Mouse (Mus musculus) lung, postnatal 4 days (tissue): Measurements from ENCODE around the gene Rag2.

ENCODE experiments used
- DNase-seq, 2 experiments: peaks; one replicate each; pipeline ENCODE4 v3.0.0; 2021

Gene Rag2

DNA sequence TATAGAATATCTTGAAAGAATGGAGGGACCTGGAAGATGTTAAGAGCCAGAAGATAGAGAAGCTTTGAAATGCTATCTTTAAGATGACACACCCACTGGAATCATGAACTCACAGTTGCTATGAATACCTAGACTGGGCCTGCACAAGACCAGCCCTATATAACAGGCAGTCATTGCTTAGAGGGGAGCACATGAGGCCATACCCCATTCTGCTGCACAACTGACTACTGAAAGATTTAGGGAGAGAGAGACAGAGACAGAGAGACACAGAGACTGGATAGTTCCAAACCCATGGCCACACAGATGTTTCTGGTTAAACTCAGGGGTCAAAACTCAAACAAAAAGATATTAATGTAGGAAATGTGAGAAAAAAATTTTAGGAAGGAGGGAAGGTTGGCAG is 2.7 kb downstream of the Rag2 start:
- DNase-seq, result no peak

DNA sequence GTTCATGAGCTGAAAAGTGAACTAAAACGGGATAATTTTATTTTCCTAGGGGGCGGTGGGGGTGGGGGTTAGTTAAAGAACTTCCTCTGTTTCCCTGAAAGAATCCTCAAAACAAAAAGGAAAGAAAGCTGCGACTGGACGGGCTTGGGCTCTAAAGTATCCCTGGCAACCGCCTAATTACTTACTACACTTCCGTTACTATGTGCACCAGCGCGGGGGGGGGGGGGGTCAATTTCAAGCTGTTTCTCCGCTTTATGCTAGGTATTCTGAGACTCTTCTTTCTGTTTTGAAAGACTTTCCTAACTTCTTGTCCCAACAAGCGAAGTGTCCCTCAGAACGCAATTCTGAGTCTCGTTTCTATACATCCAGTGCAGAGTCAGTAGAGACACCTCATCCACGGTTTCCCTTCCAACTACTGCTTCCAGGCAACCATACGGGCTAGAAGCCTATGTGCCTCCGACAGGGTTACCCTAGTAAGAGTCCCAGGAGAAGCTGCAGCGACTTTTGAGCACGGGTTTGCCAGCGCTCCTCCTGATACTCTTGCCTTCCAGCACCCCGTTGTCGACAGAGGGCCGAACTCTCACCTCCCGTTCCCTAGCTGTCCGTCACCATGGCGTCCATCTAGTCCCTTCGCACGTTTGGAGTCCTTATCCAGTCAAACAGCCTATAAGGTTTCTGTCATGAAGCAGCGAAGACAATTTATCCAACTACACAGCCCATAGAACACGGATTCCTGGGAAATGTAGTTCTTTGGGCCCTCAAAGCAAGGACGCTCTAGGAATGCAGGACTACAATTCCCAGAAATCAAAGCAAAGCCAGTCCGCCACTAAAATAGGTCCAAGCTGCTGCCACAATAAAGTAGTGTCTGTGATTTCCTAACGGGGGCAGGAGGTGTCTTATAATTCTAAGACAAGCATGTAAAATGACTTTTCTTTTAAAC is 4.0 kb downstream of the Rag2 start:
- peak; percentile 79 to 86 for DNase-seq

DNA sequence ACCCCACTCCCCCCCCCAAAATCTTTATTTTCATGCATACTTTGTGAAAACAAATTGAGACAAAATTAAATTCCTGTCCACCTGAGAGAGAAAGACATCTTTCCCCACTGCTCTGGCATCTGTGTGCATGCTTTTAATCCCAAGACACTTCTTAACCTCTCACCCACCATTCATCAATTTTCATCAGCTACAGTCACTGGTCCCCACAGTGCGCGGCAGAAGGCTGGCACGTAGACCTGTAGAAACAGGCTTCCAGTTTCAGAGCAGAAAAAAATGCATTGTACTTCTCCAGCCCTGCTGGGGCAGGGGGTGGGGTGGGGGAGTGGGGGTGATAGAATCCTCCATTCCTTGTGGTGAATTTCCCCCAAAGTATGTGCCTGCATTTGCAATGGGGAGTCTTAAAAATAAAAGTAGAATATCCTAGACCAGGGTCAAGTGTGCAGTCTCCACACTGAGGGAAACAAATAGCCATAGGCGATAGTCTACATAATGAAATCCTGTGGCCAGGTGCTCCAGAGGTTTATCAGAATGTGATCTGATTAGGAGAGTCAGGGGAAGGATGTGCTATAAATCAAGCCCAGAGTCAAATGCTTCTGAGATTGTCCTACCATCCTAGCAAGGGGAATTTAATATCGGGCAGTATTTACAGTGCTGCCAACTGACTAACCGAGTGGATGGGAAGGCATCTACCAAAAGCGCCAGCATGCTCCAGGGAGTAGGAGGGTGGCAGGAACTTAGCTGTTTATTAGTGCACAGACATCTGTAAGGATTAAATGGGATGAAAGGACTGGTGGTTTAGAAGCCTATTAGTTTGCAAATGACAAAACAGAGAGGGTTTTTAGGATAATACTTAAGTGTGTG is 14.7 kb downstream of the Rag2 start:
- DNase-seq, result no peak

DNA sequence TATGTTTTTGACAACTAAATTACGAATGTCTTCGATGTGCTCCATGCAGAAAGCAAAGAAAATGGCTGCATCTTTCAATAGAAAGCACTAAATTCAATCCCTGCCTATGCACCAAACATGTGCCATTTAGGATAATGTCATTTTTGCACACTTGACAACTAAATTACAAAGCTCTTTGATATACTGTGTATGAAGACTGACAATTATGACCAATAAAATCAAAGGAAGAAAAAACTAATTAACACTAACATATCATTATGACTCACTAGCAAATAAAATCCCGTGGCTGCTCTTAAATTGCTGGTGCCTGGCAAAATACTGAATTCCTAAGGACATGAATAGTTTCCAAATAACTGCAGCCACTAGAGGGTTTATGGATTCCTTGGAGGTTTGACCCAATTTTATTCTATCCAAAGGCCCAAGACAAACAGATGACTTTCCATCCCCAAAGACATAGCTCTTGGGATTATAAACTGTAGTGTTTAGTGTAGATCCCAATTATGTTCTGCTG is 15.4 kb downstream of the Rag2 start:
- no peak for DNase-seq

DNA sequence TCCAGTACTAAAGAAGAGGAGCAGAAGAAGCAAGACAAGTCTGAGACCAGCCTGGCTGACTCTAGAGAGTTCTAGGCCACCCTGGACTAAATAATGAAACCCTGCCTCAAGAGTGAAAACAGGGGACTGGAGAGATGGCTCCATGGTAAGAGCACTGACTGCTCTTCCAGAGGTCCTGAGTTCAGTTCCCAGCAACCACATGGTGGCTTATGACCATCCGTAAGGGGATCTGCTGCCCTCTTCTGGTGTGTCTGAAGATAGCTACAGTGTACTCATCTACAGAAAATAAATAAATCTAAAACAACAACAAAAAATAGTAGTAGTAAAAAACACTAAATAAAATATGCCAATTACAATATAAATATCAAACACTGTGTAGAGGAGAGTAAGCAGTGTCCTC is 21.3 kb downstream of the Rag2 start:
- DNase-seq, result no peak

DNA sequence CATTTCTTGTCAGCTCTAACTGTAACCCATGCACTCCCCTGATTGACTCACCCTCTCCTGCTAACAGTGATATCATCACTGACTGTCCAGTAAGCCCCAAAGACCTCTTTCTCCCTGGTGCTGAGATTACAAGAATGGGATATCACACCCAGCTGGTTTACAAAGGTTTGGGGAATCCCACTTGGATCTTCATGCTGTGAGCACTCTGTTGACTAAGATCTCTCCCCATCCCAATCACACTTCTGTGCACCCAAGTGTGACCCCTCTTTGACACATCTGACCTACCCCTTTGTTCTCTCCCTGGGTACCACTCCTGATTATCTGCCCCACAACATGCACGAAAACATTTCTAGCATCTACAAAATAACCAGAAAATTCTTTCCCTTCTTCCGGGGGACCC is 23.8 kb downstream of the Rag2 start:
- DNase-seq, result no peak

DNA sequence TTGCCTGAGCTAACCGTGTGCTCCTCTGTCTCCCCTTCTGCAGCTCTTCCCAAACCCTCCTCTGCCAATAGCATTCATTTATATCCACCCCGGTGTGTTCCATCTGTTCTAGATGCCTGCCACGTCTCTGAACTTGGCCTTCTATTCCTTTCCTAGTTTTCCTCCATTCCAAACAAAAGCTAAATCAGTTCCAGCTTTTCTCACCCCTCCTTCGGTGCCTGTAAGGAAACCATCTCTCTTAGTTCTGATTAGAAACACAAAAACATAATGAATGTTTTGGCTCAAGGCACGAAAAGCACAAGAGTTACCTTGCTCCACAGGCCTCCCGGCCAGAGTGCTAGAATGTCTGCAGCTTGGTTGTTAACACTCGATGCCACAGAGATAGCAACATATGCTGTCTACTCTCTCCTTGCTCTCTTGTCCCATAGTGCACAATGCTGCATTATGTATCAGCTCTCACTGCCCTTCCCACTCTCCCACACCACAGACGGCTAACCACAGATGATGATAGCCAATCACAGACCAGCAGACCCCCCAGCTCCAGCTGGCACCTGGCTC is 24.7 kb downstream of the Rag2 start, which contains the start of the genes Rag1 and B230118H07Rik:
TSS of gene Rag1 (minus strand) at position 388 of the 558 bp plus-strand sequence.
TSS of gene B230118H07Rik (minus strand) at position 419 of the 558 bp plus-strand sequence.
- DNase-seq, result no peak

DNA sequence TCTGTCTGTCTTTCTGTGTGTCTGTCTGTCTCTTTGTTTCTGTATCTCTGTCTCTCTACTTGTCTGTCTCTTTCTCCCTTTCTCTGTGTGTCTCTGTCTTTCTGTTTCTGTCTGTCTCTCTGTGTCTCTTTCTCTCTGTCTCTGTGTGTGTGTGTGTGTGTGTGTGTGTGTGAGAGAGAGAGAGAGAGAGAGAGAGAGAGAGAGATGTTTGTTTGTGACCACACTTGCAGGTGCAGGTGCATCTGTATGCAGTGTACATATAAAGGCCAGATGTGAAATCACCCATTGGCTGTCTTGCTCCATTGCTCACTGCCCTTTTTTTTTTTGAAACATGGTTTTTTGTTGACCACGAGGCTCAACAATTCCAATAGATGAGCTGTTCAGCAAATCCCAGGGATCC is 25.9 kb downstream of the Rag2 start:
- no peak for DNase-seq

DNA sequence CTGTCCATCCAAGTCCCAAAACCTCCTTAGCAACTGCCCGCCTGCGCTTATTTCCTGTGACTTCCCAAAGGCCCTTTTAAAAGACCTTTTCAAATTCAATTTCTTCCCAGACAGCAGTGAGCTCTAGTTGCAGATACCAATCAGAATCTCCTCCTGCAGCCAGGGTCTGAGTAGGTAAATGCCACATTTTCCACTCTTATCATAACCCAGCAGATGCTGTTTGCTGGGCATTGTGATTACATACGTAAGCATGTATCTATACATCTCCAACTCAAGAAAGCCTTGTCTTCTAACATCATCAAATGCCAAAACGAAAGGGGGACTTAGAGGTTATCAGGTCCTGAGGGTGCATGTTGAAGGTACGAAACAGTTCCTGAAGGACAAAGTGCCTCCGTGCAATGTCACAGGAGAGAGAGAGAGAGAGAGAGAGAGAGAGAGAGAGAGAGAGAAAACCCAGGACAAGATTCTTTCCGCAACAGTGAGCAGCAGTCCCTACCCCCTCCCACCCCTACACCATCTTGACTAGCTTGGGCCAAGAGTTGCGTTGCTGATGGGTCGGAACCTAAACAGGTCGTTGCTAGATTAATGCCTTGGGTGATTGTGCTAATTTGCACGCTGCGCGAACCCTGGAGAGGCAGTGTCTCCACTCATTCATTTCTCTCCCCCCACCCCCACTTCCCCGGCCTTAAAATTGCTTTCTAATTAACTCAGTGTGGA is 27.8 kb downstream of the Rag2 start:
- DNase-seq, result no peak

DNA sequence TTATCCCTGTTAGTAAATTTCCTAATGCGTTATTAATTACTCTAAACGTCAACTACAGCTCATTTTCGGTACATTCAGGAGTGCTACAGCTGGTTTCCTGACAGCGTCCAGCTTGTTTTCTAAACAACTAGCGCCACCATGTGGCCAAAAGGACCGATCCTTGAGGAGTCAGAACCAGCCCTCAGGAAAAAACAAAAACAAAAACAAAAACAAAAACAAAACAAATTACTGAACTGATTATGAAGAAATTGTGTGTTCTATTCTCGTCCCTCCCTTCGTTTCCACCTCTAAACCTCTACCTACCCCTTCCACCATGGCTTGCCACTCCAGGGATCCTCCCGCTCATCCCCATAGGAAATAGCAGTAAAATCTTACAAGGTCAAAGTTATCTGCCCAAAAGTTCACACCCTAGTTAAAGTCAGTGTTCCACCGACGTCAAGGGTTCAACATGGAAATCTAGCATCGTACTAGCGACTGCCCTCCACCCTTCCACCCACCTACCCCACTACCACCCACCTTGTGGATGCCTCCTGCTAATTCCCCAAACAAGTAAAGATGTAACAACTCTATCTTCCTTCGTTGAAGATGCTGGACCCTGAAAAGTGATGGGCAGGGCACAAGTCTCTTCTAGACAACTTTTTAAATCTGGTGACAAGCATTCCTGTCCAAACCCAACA is 28.5 kb downstream of the Rag2 start:
- peak; percentile 56 to 72 for DNase-seq

DNA sequence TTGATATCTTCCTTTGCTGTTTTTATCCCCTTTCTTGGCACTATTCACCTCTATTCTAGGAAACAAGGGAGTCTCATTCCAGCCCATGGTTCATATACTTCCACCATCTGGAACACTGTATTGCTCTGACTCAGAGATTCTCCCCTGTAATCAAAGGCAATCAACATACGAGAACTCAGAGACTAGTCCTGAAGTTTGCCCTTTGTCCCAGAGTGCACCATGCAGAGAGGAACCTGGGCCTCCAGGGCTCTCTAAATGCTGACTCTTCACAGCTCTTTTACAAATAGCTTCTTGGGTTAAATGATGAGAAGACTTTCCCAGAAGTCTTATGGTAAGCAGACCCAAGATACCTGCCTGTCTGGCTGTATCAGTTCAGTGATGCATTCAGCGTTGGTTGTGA is 36.0 kb downstream of the Rag2 start:
- DNase-seq, result no peak

DNA sequence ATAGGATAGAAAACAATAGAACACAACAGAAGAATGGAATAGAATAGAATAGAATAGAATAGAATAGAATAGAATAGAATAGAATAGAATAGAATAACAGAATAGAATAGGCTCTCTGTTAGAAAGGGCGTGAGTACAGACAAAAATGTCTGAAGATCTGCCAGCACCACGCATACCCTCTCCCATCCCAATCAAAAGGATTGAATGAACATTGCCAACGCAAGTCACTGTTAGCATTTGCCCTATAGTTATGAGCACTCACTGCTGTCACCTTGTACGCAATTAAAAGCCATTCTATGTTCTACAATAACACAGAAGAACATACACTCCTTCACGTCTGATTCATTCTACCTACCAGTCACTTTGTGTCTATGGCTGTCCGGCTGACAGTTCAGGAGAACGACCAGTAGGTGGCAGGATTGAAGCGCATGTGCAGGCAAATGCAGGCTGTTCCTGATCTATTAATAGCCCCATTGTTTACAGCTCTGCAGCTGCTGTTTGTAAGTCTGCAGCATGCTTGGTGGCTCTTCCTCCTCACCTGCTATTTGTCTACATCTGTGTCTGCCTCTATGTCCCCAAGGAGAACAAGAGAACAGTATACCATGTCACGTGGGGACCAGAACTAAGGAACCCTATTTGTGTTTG is 40.7 kb downstream of the Rag2 start:
- peak; percentile 64 to 79 for DNase-seq

DNA sequence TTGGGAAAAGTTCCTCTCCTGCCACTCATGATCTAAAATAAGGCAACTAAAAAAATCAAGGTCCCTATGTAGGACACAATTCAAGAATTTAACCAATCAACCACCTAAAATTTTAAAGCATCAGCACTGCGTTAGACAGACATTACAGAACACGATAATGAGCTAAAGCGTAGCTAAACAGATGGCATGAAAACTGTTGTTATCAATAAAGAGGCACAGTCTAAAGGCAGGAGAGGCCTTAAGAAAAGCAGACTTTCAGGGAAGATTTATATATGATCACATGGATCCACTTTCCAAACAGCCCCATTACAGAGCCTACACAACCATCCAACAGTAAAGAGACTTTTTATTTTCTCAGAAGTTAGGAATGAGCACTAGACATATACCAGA is 41.2 kb downstream of the Rag2 start:
- no peak for DNase-seq

DNA sequence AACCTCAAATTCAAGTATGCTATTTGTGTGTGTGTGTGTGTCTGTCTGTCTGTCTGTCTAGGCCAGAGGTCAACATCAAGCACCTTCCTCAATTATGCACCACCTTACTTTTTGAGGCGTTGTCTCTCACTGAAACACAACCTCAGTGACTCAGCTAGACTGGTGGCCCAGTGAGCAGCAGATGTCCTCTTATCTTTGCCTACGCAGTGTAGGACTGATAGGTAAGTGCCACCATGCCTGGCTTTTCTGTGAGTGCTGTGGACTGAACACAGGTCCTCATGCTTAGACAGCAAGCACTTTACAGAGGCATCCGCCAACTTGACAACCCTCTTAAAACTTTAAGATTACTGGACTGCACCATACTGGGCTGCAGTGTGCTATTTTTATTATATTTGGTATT is 44.2 kb downstream of the Rag2 start:
- no peak for DNase-seq

DNA sequence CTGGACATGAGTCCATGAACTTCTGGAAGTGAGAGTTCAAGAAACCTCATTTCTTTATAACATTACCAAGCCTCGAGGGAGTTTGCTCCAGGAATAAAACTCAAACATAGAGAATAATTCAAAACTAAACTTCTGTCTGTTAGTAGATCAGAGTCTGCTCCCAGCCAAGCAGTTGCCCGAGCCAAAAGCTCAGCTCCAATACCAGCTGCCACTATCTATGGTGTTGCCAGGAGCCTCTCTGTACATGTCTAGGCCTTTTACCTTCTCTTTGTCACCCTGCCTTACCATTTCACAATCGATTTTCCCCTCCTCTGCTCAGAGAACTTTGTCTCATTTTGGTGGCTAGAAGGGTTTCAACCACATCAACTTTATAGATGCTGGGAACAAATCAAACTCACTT is 49.0 kb downstream of the Rag2 start:
- no peak for DNase-seq

DNA sequence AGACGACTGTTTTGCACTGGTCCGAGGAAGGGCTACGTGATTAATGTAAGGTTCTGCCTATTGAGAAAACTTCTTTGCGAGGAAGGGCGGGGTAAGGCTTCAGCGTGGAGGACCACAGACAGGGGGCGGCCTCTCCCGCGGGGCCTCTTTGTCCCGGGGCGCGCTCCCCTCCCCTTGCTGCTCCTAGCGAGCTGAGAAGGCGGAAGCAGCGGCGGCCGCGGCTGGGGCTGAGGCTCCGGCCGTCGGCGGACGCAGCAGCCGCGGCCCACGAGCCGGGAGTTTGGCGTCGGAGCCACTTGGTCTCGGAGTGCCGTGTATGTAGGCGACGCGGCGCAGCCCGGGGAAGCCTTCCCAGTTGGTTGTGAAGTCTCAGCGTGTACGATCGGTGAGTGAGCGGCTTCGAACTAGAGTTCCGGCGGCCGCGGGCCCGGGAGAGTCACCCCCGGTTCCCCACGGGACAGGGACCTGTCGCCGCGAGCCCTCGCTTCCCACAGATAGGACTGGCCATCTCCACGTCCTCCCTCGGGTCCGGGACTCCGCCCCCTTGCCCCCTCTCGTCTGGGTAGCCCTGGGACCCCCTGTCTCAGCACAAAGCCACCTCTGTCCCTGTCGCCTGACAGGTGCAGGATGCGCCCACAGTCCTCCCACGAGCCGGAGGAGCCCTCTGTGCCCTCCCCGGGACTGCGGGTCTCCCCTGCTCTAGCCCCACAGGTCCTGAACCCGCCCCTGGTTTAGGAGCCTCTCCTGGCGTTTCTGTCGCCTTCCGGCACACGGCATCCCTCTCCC is 53.9 kb downstream of the Rag2 start, which contains the start of gene Traf6:
TSS of gene Traf6 (plus strand) at position 194 of the 786 bp plus-strand sequence.
- DNase-seq, result peak; percentile 92 to 93

DNA sequence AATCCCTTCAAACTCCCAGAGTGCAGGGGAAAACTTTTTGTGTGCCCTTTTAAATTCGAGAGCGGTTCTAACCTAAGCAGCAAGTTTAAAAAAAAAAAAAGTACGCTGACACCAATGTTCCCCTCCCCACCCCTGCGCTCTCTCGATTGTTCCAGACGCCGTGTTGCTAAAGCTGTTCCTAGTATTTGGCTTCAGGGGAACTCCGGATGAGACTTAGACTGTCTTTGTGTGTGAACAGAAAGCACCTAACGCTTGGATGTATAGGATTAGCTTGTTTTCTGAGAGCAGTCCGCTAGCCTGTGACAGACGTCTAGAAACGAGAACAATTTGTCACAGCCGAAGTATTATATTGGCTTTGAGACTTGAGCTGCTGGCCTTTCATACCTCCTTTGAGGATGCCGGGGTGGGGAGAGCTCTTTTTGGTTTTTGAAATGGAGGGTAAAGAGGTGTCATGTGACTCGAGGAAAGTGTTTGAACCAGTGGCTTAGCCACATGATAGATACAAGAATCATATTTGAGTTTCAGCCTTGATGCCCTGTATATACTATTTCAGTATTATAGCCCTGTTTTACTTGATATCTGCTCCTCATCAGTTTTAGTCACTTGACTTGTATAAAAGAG is 54.8 kb downstream of the Rag2 start:
- DNase-seq, result peak in 1 of 2 experiments; percentile 16
